Mouse (Mus musculus): ENCODE measurements around the gene Dtx4.

DNA sequence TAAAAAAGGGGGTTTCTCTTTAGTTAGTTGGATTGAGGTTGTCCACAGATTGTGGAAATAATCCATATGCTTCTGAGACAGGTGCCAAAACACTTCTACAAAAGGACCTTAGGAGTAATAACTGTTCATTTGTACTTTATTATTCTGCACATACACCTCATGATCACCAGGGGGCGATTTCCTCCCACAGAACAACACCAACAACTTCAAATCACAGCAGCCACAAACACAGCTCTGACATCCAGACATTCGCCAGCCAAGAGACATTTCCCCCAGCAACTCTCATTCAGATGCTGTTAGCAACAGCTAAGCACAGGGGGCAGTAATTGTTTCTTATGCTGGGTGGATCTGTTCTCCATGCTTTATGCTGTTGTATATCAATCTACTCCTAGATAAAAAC, 68.2 kb downstream of the Dtx4 start:
- no peak for TF ChIP-seq POLR2A (IDR thresholded peaks at IDR 0.05; ENCODE audit: low read depth, low read length)
- TF ChIP-seq CTCF (IDR thresholded peaks at IDR 0.05; ENCODE audit: borderline replicate concordance, insufficient read depth, low read length) = no peak

Measured in embryonic fibroblast, embryonic 13.5 days (primary cell).